8 mouse cellular contexts compared by ENCODE assay signal in genomic region chr4:48586099-48586821, GRCm38 (mm10). TPM values are rescaled to one million over a fixed set of nuclear protein-coding genes. Genes with fewer than 3 reads are reported as not detected.
DNase-seq lines count a peak whose midpoint lies in the region; ATAC-seq lines count a peak whose summit lies in the region.

No protein-coding gene starts in this region.

- peak overlapping the region; percentile 87 for H3K4me2 ChIP-seq in forebrain, embryonic 14.5 days (ENCODE audit: low read length)
- H3K4me2 ChIP-seq in kidney, embryonic 16.5 days (replicated peaks; ENCODE audit: low read depth, low read length): peak overlapping the region; percentile 86

- peaks cover 10% of the 10 kb centered on the region; the same call in 1 of the 2 replicates for H3K4me1 ChIP-seq in forebrain, embryonic 14.5 days (ENCODE audit: control insufficient read depth, insufficient read depth, low read length)
- peaks cover 4% of the 10 kb centered on the region for H3K4me1 ChIP-seq in kidney, embryonic 16.5 days (ENCODE audit: insufficient read depth, low read length)

- peak overlapping the region; percentile 98 for H3K9ac ChIP-seq in forebrain, embryonic 14.5 days (ENCODE audit: low read length)
- H3K9ac ChIP-seq in kidney, embryonic 16.5 days (replicated peaks; ENCODE audit: low read length): peak overlapping the region; percentile 89

- WGBS in forebrain, embryonic 14.5 days: 2% methylated on average over 11 of the region's 12 CpGs
- 0% methylated on average over 10 of the region's 12 CpGs for WGBS in kidney, embryonic 16.5 days

- peak overlapping the region; percentile 90 for H3K4me3 ChIP-seq in forebrain, embryonic 14.5 days (ENCODE audit: low read depth, low read length)
- H3K4me3 ChIP-seq in kidney, embryonic 16.5 days (ENCODE audit: low read length): peak overlapping the region; percentile 84

- H3K36me3 ChIP-seq in forebrain, embryonic 14.5 days (ENCODE audit: control insufficient read depth, insufficient read depth, low read length): 0 out of 2 replicates have a peak, but pooled peaks cover 3% of the 10 kb centered on the region
- H3K36me3 ChIP-seq in kidney, embryonic 16.5 days (ENCODE audit: insufficient read depth, low read length): peaks cover 4% of the 10 kb centered on the region; the same call in 1 of the 2 replicates

- ATAC-seq in forebrain, embryonic 14.5 days: peak; percentile 15; the same call in 1 of the 2 replicates
- ATAC-seq in kidney, embryonic 16.5 days (ENCODE audit: low FRiP score, low TSS enrichment): peak; percentile 60

- H3K27ac ChIP-seq in forebrain, embryonic 14.5 days (ENCODE audit: low read depth, low read length): peak overlapping the region; percentile 98
- H3K27ac ChIP-seq in kidney, embryonic 16.5 days (ENCODE audit: low read length): peak overlapping the region; percentile 88

- no peaks in the 10 kb centered on the region for H3K9me3 ChIP-seq in forebrain, embryonic 14.5 days (replicated peaks; ENCODE audit: control insufficient read depth, low read length)
- H3K9me3 ChIP-seq in kidney, embryonic 16.5 days (ENCODE audit: low read length): peaks cover 3% of the 10 kb centered on the region; the same call in 1 of the 2 replicates

- intact Hi-C loops in gastrocnemius, postnatal 14 days (cut with DNase I; ENCODE audit: low total_unique reads): no loop called here

- H3K27me3 ChIP-seq in forebrain, embryonic 14.5 days (replicated peaks; ENCODE audit: control insufficient read depth, insufficient read depth, low read length): no peaks in the 10 kb centered on the region
- H3K27me3 ChIP-seq in kidney, embryonic 16.5 days (ENCODE audit: insufficient read depth, low read length): no peaks in the 10 kb centered on the region

- peak; percentile 15 for DNase-seq in gastrocnemius, postnatal 14 days
- DNase-seq in gastrocnemius, adult 8-10 months (ENCODE audit: low spot score in 2 of 2): no peak
- peak; percentile 22 for DNase-seq in WW6 (ENCODE audit: low read depth, low spot score)
- DNase-seq in forebrain, embryonic 14.5 days (ENCODE audit: low spot score): peak; percentile 64
- peak; percentile 28 for DNase-seq in lung, postnatal 14 days
- DNase-seq in right cerebral cortex, postnatal 4 days: peak; percentile 18
- DNase-seq in gastrocnemius, postnatal 10 days: no peak

RNA-seq across cellular contexts. Expression of gene Tmeff1, which starts 1.3 kb away (rescaled TPM):
- total RNA-seq in gastrocnemius, postnatal 14 days (2021): 1 to 10 TPM; 1.0 to 1.1 TPM
- total RNA-seq in gastrocnemius, adult 8-10 months (2022): under 1 TPM; 0.51 to 0.86 (median 0.64) TPM
- polyA plus RNA-seq in forebrain, embryonic 14.5 days (2014; fragmentation: Nextera tagmentation; extraction: Ambion mirVana): 126 and 168 TPM in 2 replicates
- 10.4 and 19.8 TPM in 2 replicates for polyA plus RNA-seq in kidney, embryonic 16.5 days (2015; fragmentation: Nextera tagmentation; extraction: Ambion mirVana)
- 1 to 10 TPM; 2.7 to 3.1 TPM for total RNA-seq in gastrocnemius, postnatal 10 days (2021)

RNA-seq across cellular contexts. Expression of gene Msantd3, which starts 46.5 kb away (rescaled TPM):
- 10 to 100 TPM; 12.7 to 17.8 TPM for total RNA-seq in gastrocnemius, postnatal 14 days (2021)
- total RNA-seq in gastrocnemius, adult 8-10 months (2022): 10 to 100 TPM; 13.6 to 16.6 (median 15.3) TPM
- polyA plus RNA-seq in forebrain, embryonic 14.5 days (2014; fragmentation: Nextera tagmentation; extraction: Ambion mirVana): 46.6 and 47.7 TPM in 2 replicates
- polyA plus RNA-seq in kidney, embryonic 16.5 days (2015; fragmentation: Nextera tagmentation; extraction: Ambion mirVana): 28.8 and 29.5 TPM in 2 replicates
- total RNA-seq in gastrocnemius, postnatal 10 days (2021): 10 to 100 TPM; 22.0 to 22.6 TPM

Comparison
In these comparisons a context has a peak if more than half of its experiments do, and no peak if none do; other contexts are left out.
1. DNase-seq: peak in gastrocnemius, postnatal 14 days (single experiment), WW6 (single experiment), forebrain, embryonic 14.5 days (single experiment), lung, postnatal 14 days (single experiment) and right cerebral cortex, postnatal 4 days (single experiment); none in gastrocnemius, adult 8-10 months (0 of 2) and gastrocnemius, postnatal 10 days (single experiment).